Mouse (Mus musculus): Measurements from ENCODE around the gene Flad1. TPM values are rescaled to one million over a fixed set of nuclear protein-coding genes. Genes with fewer than 3 reads are reported as not detected.

Flad1 gene
- polyA plus RNA-seq, 1 experiment from 2014 or later, result 31.9 TPM

GRCm38 (mm10) chr3:89382033-89382882 is 29.4 kb downstream of the Flad1 start:
- Histone ChIP-seq H3K27ac (no peak overlapping the region), H3K9me3 (no peaks in the 10 kb centered on the region), H3K36me3 (peaks cover 18% of the 10 kb centered on the region; the same call in 1 of the 2 replicates), H3K27me3 (ENCODE audit: insufficient read depth, poor library complexity, severe bottlenecking) (peaks cover 6% of the 10 kb centered on the region; the same call in 1 of the 2 replicates), H3K4me1 (replicated peaks) (peaks cover 54% of the 10 kb centered on the region), H3K4me3 (no peak overlapping the region)
- DNase-seq (ENCODE audit: low spot score), result no peak
- WGBS, result 85% methylated on average over 9 of the region's 9 CpGs

DNA sequence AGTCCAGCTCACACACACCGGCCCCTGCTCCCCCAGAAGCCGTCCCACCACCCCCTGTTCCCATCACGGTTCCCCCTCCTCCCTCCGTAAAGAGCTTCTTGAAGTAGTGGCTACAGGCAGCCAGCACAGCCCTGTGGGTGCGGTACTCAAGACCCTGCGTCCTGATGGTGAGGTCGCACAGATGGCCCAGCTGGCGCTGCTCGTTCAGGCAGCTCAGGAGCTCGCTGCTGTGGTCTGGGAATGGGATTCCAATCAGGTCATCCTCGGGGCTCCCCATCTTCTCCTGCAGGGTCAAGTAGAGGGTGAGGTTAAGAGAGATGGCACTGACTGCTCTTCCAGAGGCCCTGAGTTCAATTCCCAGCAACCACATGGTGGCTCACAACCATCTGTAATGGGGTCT is 30.4 kb downstream of the Flad1 start:
- peaks cover 6% of the 10 kb centered on the region; the same call in 1 of the 2 replicates for H3K27me3 ChIP-seq (ENCODE audit: insufficient read depth, poor library complexity, severe bottlenecking)
- no peaks in the 10 kb centered on the region for H3K9me3 ChIP-seq
- WGBS, result 86% methylated on average over 11 of the region's 11 CpGs
- H3K36me3 ChIP-seq, result peaks cover 18% of the 10 kb centered on the region; the same call in 1 of the 2 replicates
- H3K4me3 ChIP-seq, result no peak overlapping the region
- no peak overlapping the region for H3K27ac ChIP-seq
- no peak for DNase-seq (ENCODE audit: low spot score)
- peaks cover 44% of the 10 kb centered on the region for H3K4me1 ChIP-seq (replicated peaks)

DNA sequence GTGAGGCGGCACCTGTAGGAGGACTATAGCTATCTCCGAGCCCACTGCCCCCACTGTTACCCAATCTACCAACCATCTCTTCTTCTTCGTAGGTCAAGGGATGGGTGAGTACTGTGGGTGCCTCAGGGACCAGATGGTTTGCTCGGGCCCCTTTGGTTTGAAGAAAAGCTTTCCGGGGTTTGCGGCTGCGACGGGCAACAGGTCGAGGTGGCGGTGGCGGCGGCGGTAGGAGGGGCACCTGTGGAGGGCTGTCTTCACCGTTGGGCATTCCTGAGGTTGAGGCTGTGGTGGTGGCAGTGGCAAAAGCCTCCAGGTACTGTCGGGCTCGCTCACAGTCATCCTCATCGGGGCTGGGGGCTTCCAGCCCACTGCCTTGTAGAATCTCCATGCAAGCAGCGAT is 31.0 kb downstream of the Flad1 start:
- H3K27me3 ChIP-seq (ENCODE audit: insufficient read depth, poor library complexity, severe bottlenecking), result peaks cover 3% of the 10 kb centered on the region; the same call in 1 of the 2 replicates
- 92% methylated on average over 18 of the region's 18 CpGs for WGBS
- no peak overlapping the region for H3K4me3 ChIP-seq
- H3K9me3 ChIP-seq, result no peaks in the 10 kb centered on the region
- DNase-seq (ENCODE audit: low spot score), result no peak
- peaks cover 42% of the 10 kb centered on the region for H3K4me1 ChIP-seq (replicated peaks)
- peaks cover 18% of the 10 kb centered on the region; the same call in 1 of the 2 replicates for H3K36me3 ChIP-seq
- H3K27ac ChIP-seq, result no peak overlapping the region

- WGBS, result 93% methylated on average over 14 of the region's 14 CpGs
Observed at GRCm38 (mm10) chr3:89380291-89380690, 31.4 kb downstream of the Flad1 start.

DNA sequence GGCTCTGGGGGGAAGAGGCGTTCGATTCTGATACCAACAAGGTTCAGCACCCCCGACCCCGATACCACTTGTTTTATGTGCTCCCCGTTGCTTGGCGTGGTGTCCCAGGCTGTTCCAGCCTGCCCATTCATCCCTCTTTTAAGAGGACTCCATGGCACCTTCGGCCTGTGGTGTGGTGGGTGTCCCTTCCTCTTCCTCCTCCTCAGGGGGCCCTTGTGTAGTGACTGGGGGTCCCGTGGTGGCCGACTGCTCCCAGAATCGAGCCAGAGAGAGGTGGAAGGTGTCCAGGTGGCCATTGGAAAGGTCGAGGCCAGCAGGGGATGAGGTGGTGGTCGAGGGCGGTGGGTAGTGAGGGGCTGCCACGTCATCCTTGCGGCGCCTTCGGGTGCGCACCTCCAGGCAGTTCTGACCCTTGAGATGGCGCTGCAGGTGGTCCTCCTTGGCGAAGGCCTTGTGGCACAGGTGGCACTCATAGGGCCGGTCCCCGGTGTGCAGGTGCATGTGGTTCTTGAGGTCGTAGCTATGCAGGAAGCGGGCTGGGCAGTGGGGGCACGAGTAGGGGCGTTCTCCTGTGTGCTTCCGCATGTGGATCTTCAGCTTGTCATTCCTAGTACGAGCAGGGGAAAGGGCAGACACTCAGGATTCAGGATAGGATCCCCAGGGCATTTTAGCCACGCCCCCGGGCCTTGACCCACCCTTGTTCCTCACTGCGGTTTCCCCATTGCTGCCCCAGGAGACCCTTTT is 32.1 kb downstream of the Flad1 start:
- Histone ChIP-seq H3K27ac (peak overlapping the region; percentile 93), H3K4me1 (replicated peaks) (peaks cover 31% of the 10 kb centered on the region), H3K9me3 (no peaks in the 10 kb centered on the region), H3K27me3 (ENCODE audit: insufficient read depth, poor library complexity, severe bottlenecking) (no peaks in the 10 kb centered on the region), H3K36me3 (peaks cover 18% of the 10 kb centered on the region; the same call in 1 of the 2 replicates), H3K4me3 (peak overlapping the region; percentile 65; the same call in 1 of the 2 replicates)
- 87% methylated on average over 31 of the region's 31 CpGs for WGBS
- no peak for DNase-seq (ENCODE audit: low spot score)

More at GRCm38 (mm10) chr3:89380291-89380690, 31.4 kb downstream of the Flad1 start:
- peaks cover 18% of the 10 kb centered on the region; the same call in 1 of the 2 replicates for H3K36me3 ChIP-seq
- no peaks in the 10 kb centered on the region for H3K27me3 ChIP-seq (ENCODE audit: insufficient read depth, poor library complexity, severe bottlenecking)
- H3K9me3 ChIP-seq, result no peaks in the 10 kb centered on the region
- no peak overlapping the region for H3K4me3 ChIP-seq
- H3K27ac ChIP-seq, result no peak overlapping the region
- H3K4me1 ChIP-seq (replicated peaks), result peaks cover 38% of the 10 kb centered on the region
- no peak for DNase-seq (ENCODE audit: low spot score)

GRCm38 (mm10) chr3:89378394-89379067 is 33.1 kb downstream of the Flad1 start:
- H3K4me3 ChIP-seq, result peak overlapping the region; percentile 65
- H3K4me1 ChIP-seq (replicated peaks), result peaks cover 25% of the 10 kb centered on the region
- no peaks in the 10 kb centered on the region for H3K9me3 ChIP-seq
- peak overlapping the region; percentile 93 for H3K27ac ChIP-seq
- H3K27me3 ChIP-seq (ENCODE audit: insufficient read depth, poor library complexity, severe bottlenecking), result no peaks in the 10 kb centered on the region
- WGBS, result 1% methylated on average over 29 of the region's 29 CpGs
- H3K36me3 ChIP-seq, result peaks cover 18% of the 10 kb centered on the region; the same call in 1 of the 2 replicates
- DNase-seq (ENCODE audit: low spot score), result peak; percentile 90

- 67% methylated on average over 4 of the region's 4 CpGs for WGBS
- no peaks in the 10 kb centered on the region for H3K9me3 ChIP-seq
- no peaks in the 10 kb centered on the region for H3K27me3 ChIP-seq (ENCODE audit: insufficient read depth, poor library complexity, severe bottlenecking)
- no peak for DNase-seq (ENCODE audit: low spot score)
- peaks cover 25% of the 10 kb centered on the region for H3K4me1 ChIP-seq (replicated peaks)
- peak overlapping the region; percentile 93 for H3K27ac ChIP-seq
- peaks cover 18% of the 10 kb centered on the region; the same call in 1 of the 2 replicates for H3K36me3 ChIP-seq
- peak overlapping the region; percentile 65 for H3K4me3 ChIP-seq
Observed at GRCm38 (mm10) chr3:89377831-89378230, 33.8 kb downstream of the Flad1 start.

GRCm38 (mm10) chr3:89373581-89374231 is 38.0 kb downstream of the Flad1 start:
- no peak overlapping the region for H3K4me3 ChIP-seq
- H3K27me3 ChIP-seq (ENCODE audit: insufficient read depth, poor library complexity, severe bottlenecking), result no peaks in the 10 kb centered on the region
- 47% methylated on average over 5 of the region's 5 CpGs for WGBS
- no peaks in the 10 kb centered on the region for H3K9me3 ChIP-seq
- no peak for DNase-seq (ENCODE audit: low spot score)
- H3K27ac ChIP-seq, result no peak overlapping the region
- peaks cover 11% of the 10 kb centered on the region for H3K4me1 ChIP-seq (replicated peaks)
- no peaks in the 10 kb centered on the region for H3K36me3 ChIP-seq

- no peak for DNase-seq (ENCODE audit: low spot score)
- H3K27ac ChIP-seq, result no peak overlapping the region
- peaks cover 23% of the 10 kb centered on the region for H3K4me1 ChIP-seq (replicated peaks)
- peaks cover 16% of the 10 kb centered on the region for H3K27me3 ChIP-seq (ENCODE audit: insufficient read depth, poor library complexity, severe bottlenecking)
- H3K36me3 ChIP-seq, result no peaks in the 10 kb centered on the region
- 64% methylated on average over 11 of the region's 11 CpGs for WGBS
- no peak overlapping the region for H3K4me3 ChIP-seq
- H3K9me3 ChIP-seq, result no peaks in the 10 kb centered on the region
Observed at GRCm38 (mm10) chr3:89367338-89367737, 44.3 kb downstream of the Flad1 start.

DNA sequence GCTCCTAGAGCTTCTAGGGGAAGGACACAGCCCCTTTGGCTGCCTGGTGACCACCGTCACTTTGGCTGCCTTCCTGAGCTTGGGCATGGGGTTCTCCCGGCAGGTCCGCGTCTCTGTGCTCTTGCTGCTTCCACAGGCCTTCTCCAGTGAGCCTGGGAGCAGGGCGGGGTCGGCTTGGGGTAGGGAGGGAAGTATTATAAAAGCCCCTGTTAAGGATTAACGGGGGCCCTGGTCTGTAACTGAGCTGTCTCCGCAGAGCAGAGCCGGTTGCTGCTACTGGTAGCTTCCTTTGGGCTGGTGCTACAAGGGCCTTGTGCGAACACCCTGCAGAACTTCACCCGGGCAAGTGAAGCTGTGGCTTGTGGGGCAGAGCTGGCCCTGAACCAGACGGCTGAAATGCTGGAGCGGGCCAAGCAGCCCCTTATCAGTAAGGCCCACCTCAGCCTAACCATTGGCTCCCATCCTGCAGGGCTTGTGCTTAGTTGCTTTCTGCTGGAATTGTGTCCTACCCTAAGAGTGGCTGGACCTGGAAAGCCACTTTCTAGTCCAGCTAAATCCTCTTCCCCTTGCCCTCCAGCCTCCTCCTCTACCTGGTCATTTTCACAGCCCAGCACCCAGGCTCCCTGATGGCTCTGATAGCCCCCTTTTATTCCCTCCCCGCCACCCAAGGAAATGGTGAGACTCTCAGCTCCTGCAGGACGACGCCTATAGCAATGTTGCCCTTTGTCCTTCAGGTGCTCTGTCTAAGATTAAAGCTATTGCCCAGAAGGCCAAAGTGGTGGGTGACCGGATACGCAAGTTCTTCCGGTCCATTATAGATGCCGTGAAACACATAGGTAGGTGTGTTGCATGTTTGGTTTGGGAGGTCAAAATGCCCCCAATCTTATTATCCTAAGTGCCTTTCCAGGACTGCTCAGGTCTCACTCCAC is 45.9 kb downstream of the Flad1 start:
- 78% methylated on average over 20 of the region's 20 CpGs for WGBS
- no peak for DNase-seq (ENCODE audit: low spot score)
- H3K4me1 ChIP-seq (replicated peaks), result peaks cover 23% of the 10 kb centered on the region
- no peak overlapping the region for H3K4me3 ChIP-seq
- H3K9me3 ChIP-seq, result no peaks in the 10 kb centered on the region
- no peaks in the 10 kb centered on the region for H3K36me3 ChIP-seq
- H3K27me3 ChIP-seq (ENCODE audit: insufficient read depth, poor library complexity, severe bottlenecking), result peaks cover 16% of the 10 kb centered on the region
- H3K27ac ChIP-seq, result no peak overlapping the region

GRCm38 (mm10) chr3:89365153-89365485 is 46.6 kb downstream of the Flad1 start, which contains the start of gene Dcst1:
Gene Dcst1, minus strand, starts transcription at chr3:89365253.
- Histone ChIP-seq H3K36me3 (no peaks in the 10 kb centered on the region), H3K9me3 (no peaks in the 10 kb centered on the region), H3K4me1 (replicated peaks) (peaks cover 28% of the 10 kb centered on the region), H3K4me3 (no peak within 1 kb of the TSS), H3K27me3 (ENCODE audit: insufficient read depth, poor library complexity, severe bottlenecking) (peaks cover 16% of the 10 kb centered on the region), H3K27ac (no peak within 1 kb of the TSS)
- no peak for DNase-seq (ENCODE audit: low spot score)
- 79% methylated on average over 11 of the region's 11 CpGs for WGBS

Data from hindbrain, embryonic 10.5 days (tissue).